Mouse (Mus musculus): ENCODE data around the gene Tubgcp6. TPM values are rescaled to one million over a fixed set of nuclear protein-coding genes. Genes with fewer than 3 reads are reported as not detected.

Gene Tubgcp6
- polyA plus RNA-seq, 1 experiment = 3.9 TPM

DNA sequence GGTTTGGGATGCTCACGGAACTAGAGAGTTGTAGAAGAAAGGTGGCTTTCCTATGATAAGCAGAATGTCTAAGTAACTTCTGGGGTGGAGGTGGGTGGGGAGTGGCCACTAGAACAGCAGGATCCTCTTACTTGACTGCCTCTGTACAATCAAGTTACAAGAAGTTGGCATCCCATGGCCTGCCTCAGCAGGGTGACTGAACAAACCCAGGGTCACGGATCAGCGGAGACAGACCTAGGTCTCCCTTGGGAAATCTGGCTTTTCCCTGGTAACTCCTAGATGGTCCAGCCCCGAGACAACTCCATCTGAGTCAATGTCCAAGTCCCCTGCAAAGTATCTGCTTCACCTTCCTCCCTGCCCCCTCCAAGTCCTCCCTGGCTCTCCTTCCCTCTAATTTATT is 25.0 kb upstream of the Tubgcp6 start:
- Histone ChIP-seq H3K4me1 (ENCODE audit: control insufficient read depth, insufficient read depth, insufficient read length, low read length) (peaks cover 15% of the 10 kb centered on the region; the same call in 1 of the 2 replicates), H3K4me3 (ENCODE audit: insufficient read depth, low read depth, low read length) (no peak overlapping the region), H3K27ac (replicated peaks; ENCODE audit: low read depth, low read length) (no peak overlapping the region)

DNA sequence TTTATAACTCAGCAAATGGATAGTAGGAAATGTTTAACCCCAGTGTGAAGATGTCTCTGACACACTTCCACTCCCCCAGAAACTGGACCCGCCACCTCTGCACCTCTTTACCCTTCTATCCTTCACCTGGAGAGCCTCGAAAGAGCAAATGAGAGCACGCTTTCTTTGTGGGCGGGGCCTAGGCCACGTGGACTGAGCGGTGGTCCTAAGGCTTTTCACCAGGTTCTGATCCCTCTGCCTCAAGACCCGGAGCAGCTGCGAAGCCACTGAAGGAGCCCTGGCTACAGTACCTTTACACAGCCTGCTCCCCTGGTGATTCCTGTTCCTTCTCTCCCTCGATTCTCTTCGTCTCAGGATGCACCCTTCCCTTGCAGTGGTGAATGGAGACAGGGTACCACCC is 24.5 kb upstream of the Tubgcp6 start:
- Histone ChIP-seq H3K4me3 (ENCODE audit: insufficient read depth, low read depth, low read length) (no peak overlapping the region), H3K27ac (replicated peaks; ENCODE audit: low read depth, low read length) (no peak overlapping the region), H3K4me1 (ENCODE audit: control insufficient read depth, insufficient read depth, insufficient read length, low read length) (peaks cover 19% of the 10 kb centered on the region)

DNA sequence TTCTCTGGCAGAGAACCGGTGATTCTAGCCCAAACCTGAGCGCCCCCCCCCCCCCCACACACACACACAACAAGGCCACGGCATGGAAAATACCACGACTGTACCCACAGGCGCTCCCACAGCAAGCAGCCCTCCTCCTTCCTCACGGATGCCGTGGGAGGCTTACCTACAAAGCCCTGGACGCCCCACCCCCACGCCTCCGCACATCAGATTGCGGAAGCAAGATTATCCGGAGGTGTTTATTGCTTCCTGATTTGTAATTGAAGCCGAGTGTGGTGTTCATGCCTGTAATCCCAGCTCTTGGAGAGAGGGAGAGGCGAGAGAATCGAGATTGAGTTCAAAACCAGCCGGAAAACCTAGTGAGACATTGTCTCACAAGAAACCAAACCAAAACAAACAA is 24.1 kb upstream of the Tubgcp6 start:
- Histone ChIP-seq H3K4me1 (ENCODE audit: control insufficient read depth, insufficient read depth, insufficient read length, low read length) (peaks cover 24% of the 10 kb centered on the region), H3K4me3 (ENCODE audit: insufficient read depth, low read depth, low read length) (no peak overlapping the region), H3K27ac (replicated peaks; ENCODE audit: low read depth, low read length) (no peak overlapping the region)

DNA sequence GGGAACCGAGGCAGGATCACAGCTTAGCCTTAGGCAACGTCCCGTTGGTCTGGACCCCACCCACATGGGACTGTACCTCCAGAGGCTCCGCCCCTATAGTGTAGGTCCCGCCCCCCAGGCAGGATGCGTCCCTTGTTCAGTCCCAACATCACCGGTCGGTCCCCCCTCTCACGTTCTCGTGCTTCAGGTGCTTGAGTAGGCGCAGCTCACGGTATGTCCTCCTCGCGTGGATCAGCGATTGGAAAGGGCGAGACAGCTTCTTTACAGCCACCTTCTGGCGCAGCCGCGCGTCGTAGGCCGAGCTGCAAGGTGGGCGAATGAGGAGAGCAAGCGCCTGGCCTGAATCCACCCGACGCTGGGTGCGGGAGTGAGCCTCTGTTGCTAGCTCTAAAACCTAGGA is 23.6 kb upstream of the Tubgcp6 start:
- Histone ChIP-seq H3K27ac (replicated peaks; ENCODE audit: low read depth, low read length) (no peak overlapping the region), H3K4me3 (ENCODE audit: insufficient read depth, low read depth, low read length) (no peak overlapping the region), H3K4me1 (ENCODE audit: control insufficient read depth, insufficient read depth, insufficient read length, low read length) (peaks cover 24% of the 10 kb centered on the region)

DNA sequence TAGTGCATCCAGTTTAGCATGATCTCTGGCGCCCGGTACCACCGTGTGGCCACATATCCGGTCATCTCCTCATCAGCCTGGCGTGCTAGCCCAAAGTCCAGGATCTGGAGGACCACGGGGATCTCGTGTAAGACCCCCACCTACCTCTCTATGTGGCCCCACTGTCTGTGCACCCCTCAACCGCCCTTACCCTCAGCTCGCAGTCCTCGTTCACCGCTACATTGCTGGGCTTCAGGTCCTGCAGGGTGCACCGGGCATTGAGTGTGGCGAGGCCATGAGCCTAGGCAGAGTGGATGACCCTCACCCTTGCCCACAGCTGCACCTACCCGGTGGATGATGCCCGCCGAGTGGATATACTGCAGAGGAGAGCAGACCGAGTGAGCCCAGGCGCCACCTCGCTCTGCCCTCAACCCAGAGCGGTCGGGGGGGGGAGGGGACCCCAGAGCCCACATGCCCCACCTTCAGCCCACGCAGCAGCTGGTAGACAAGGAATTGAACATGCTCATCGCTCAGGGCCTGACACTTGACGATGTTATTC is 23.0 kb upstream of the Tubgcp6 start:
- H3K4me3 ChIP-seq (ENCODE audit: insufficient read depth, low read depth, low read length) = no peak overlapping the region
- H3K27ac ChIP-seq (replicated peaks; ENCODE audit: low read depth, low read length) = no peak overlapping the region
- H3K4me1 ChIP-seq (ENCODE audit: control insufficient read depth, insufficient read depth, insufficient read length, low read length) = peaks cover 31% of the 10 kb centered on the region

DNA sequence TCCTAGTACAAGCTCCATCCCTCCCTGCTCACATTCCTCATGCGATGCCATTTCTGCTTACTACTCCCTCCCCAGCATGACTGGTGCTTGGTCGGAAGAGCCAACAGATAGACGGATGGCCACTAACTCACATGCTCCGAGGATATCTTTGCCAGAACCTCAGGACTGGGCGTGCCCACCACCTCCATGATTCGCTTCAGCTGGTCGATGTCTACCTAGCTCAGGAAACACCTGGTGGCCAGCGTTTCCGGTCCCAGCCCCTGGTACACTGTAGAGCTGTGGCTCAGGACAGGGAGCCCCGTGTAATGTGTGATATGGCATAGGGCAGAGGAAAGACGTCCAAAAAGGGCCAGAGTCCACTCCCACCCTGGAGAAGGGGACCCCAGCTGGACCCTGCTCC is 22.1 kb upstream of the Tubgcp6 start:
- no peak overlapping the region for H3K4me3 ChIP-seq (ENCODE audit: insufficient read depth, low read depth, low read length)
- H3K4me1 ChIP-seq (ENCODE audit: control insufficient read depth, insufficient read depth, insufficient read length, low read length) = peaks cover 30% of the 10 kb centered on the region
- no peak overlapping the region for H3K27ac ChIP-seq (replicated peaks; ENCODE audit: low read depth, low read length)

DNA sequence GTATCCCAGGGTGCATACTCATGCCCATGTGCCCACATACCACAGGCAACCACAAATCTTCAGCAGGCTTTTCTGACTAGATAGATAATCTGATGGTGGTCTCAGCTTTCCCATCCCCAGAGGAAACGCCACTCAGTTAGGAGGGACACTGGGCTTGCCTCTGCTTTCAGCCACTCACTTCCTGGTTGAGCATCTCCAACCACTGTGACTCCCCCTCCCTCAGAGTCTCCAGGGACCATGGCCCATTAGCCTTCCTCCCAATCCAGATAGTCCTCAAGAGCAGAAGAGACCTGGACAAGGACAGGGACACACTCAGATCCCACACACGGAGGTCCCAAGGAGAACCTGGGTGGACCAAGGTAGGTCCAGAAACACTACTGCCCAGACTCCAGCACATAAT is 20.2 kb upstream of the Tubgcp6 start:
- Histone ChIP-seq H3K27ac (replicated peaks; ENCODE audit: low read depth, low read length) (no peak overlapping the region), H3K4me3 (ENCODE audit: insufficient read depth, low read depth, low read length) (no peak overlapping the region), H3K4me1 (ENCODE audit: control insufficient read depth, insufficient read depth, insufficient read length, low read length) (peaks cover 30% of the 10 kb centered on the region)

DNA sequence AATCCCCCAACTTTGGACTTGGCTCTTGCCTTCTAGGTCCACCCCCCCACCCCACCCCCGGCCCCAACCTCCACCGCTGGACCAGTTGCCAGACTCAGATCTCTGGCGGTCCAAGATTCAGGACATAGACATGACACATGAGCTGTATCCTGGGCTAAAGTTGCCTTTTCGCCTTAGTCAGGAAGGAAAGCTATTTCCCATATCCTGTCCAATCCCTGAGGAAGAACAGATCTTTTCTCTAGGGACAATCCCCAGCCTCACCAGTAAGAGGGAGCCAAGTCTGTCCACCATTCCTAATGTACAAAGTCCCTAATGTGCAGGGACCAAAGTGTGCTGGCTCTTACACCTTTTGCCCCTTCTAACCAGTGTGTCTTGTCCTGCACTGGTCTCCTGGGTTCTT is 19.0 kb upstream of the Tubgcp6 start:
- Histone ChIP-seq H3K4me3 (ENCODE audit: insufficient read depth, low read depth, low read length) (no peak overlapping the region), H3K4me1 (ENCODE audit: control insufficient read depth, insufficient read depth, insufficient read length, low read length) (peaks cover 27% of the 10 kb centered on the region), H3K27ac (replicated peaks; ENCODE audit: low read depth, low read length) (no peak overlapping the region)

DNA sequence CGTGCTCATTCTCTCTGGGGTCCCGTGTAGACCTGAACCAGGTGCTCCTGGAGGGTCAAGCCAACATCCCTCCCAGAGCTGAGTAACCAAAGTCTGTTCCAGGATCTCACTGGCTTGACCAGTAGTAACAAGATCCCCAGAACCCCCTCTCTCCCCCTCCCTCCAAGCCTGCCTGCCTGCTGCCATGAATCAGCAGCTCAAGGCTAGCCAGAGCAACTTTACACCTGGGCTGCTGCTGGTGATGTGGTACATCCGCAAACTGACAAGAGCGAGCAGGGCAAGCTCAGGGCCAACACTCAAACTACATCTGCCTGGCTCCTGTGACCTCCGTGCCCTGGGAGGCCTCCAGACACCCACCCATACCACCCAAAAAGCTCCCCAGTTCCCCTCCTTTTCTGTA is 18.5 kb upstream of the Tubgcp6 start:
- Histone ChIP-seq H3K4me3 (ENCODE audit: insufficient read depth, low read depth, low read length) (no peak overlapping the region), H3K27ac (replicated peaks; ENCODE audit: low read depth, low read length) (0 out of 2 replicates have a peak overlapping the region, but pooled peaks have one; percentile 38), H3K4me1 (ENCODE audit: control insufficient read depth, insufficient read depth, insufficient read length, low read length) (peaks cover 24% of the 10 kb centered on the region)

DNA sequence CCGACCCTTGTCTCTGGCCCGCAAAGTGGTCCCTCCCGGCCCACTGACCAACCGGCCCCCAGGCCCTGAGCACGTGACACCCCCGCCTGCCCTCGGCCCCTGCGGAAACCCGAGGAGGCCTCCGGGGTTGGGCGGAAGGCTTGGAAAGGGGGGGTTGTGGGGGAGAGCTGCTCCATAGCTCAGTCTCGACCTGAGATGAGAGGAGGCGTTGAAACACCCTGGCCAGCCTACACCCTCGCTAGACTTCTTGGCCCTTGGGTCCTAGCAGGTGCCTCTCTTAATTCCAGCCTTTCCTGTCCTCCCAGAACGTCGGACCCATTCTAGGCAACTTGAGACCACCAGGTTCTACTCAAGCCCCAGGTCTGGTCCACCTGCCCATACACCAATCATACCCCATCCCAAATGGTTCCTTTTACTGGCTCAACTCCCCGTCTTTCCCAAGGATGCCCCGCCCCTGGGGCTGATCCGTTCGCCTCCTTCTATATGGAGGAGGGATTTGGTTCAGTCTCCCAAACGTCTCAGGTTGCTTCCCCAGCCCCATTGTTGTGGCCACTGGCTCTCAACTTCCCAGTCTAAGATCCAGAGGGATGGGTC is 17.8 kb upstream of the Tubgcp6 start, which contains the start of gene Mapk12:
Mapk12 (minus strand) TSS at position 45 of the 594 bp plus-strand sequence.
- H3K27ac ChIP-seq (replicated peaks; ENCODE audit: low read depth, low read length) = peak within 1 kb of the TSS; percentile 82
- peak within 1 kb of the TSS; percentile 70 for H3K4me3 ChIP-seq (ENCODE audit: insufficient read depth, low read depth, low read length)

DNA sequence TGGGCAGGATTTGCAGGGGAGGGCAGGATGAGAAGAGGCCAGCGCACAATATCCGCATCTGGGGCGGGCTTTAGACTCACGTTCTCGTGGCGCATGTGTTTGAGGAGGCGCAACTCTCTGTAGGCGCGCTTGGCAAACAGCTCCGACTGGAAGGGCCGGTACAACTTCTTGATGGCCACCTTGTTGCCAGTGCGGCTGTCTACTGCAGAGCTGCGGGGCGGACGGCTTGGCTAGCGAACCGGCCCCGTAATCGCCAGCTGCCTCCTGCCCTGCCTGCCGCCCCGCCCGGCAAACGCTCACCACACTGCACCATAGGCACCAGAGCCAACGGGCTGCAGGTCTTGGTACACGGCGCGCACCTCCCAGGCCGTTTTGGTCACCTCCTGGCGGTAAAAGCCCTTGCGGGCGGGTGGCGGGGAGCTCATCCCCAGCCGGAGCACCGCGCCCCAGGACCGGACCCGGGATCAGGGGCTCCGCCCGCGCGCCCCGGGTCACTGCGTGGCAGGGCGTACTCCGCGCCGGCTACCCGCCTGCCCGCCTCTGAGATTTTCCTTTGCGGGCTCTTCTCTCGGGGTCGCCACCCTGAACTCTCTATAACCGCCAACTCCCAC is 17.2 kb upstream of the Tubgcp6 start:
- Histone ChIP-seq H3K4me3 (ENCODE audit: insufficient read depth, low read depth, low read length) (peak overlapping the region; percentile 70), H3K4me1 (ENCODE audit: control insufficient read depth, insufficient read depth, insufficient read length, low read length) (peaks cover 24% of the 10 kb centered on the region), H3K27ac (replicated peaks; ENCODE audit: low read depth, low read length) (peak overlapping the region; percentile 80)

More for the DNA sequence above, 17.8 kb upstream of the Tubgcp6 start, which contains the start of gene Mapk12:
- H3K4me1 ChIP-seq (ENCODE audit: control insufficient read depth, insufficient read depth, insufficient read length, low read length) = peaks cover 24% of the 10 kb centered on the region

DNA sequence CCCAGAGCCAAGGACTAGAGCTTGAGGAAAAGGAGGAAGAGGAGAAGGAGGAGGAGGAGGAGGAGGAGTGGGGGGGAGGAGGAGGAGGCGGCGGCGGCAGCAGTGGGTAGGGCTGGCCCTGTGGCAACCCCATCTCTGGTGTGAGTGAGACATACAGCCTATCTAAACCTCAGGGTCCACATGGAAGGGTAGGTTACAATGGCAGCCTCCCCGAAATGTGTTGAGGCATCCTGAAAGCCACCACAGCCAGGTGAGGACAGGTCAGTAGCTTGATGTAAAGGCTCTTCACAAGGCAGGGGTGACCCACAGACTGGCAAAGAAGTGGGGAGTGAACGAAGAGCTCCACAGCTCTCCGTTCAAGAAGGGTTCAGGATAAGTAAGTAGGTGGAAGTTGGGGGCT is 15.6 kb upstream of the Tubgcp6 start:
- H3K27ac ChIP-seq (replicated peaks; ENCODE audit: low read depth, low read length) = no peak overlapping the region
- H3K4me1 ChIP-seq (ENCODE audit: control insufficient read depth, insufficient read depth, insufficient read length, low read length) = peaks cover 24% of the 10 kb centered on the region
- no peak overlapping the region for H3K4me3 ChIP-seq (ENCODE audit: insufficient read depth, low read depth, low read length)

DNA sequence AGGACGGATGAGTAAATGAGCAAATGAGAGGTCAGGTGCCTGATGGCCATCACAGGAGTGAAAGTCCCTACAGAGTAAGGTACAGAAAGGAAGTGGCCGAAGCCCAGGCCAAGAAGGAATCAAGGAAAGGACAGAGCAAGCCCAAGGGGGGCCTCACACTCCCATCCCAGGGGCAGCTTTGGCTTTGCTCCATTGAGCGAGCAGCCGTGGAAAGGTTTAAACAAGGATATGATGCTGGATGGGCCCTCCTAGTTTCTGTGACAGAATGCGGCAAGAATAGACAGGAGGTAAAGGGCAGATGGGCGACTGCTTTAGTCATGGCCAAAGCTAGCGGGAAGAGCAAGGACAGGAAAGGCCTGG is 15.1 kb upstream of the Tubgcp6 start:
- Histone ChIP-seq H3K4me3 (ENCODE audit: insufficient read depth, low read depth, low read length) (no peak overlapping the region; the same call in 1 of the 2 replicates), H3K27ac (replicated peaks; ENCODE audit: low read depth, low read length) (no peak overlapping the region), H3K4me1 (ENCODE audit: control insufficient read depth, insufficient read depth, insufficient read length, low read length) (peaks cover 24% of the 10 kb centered on the region)

DNA sequence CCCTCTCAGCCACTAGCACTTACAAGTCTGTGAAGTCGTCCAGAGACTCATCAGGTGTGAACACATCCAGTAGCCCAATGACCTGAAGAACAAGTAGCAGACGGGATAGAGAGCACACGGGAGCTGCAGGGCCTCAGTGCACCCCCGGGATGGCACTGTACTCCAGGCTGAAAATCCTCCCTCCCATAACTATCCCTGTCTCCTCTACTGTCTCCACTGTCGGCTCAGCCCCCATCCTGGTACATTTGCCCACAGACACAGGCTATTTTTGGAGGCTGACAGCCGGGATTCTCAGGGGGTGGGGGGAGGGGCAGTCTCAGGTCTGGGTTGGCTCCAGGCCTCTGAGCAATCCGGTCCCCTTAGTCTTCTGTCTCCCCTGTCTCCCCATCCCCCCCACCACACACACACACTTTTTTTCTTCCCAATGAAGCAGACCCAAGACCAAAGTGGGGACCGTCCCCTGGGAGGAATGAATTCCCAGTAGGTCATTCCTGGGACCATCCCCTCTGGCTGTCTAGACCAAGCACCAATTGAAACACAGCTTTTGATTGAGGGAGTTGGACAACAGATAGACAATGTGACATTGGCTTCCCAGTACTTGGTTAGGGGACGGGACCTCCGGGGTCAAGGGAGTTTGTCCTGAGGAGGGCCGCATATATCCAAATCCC is 14.6 kb upstream of the Tubgcp6 start:
- H3K4me1 ChIP-seq (ENCODE audit: control insufficient read depth, insufficient read depth, insufficient read length, low read length) = peaks cover 20% of the 10 kb centered on the region
- no peak overlapping the region for H3K4me3 ChIP-seq (ENCODE audit: insufficient read depth, low read depth, low read length)
- no peak overlapping the region for H3K27ac ChIP-seq (replicated peaks; ENCODE audit: low read depth, low read length)

DNA sequence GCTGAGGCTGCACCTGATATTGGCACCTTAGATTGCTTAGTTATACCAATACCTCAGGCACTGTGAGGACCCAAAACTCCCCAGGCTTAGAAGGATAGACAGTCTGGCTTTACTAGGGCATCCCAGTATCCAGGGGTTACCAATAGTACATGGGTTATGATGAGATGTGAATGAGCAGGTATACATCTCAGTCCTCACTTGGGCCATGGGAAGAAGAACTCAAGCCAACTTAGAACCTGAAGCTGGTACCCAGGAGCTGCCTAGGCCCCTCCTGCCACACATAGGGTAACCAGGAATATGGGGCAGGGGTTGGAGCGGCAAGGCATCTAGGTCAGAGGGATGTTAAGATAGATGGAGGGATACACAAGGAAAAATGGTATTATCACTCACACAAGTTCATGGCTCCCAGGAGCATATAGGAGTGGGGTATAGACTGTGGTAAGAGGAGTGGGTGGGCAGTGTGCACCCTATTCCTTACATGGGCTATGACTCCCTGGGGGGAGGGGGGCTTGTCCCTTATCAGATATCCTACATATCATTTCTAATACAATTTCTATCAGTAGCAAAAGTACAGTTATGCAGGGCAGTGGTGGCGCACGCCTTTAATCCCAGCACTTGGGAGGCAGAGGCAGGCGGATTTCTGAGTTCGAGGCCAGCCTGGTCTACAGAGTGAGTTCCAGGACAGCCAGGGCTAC is 13.7 kb upstream of the Tubgcp6 start:
- Histone ChIP-seq H3K4me1 (ENCODE audit: control insufficient read depth, insufficient read depth, insufficient read length, low read length) (peaks cover 15% of the 10 kb centered on the region), H3K4me3 (ENCODE audit: insufficient read depth, low read depth, low read length) (no peak overlapping the region), H3K27ac (replicated peaks; ENCODE audit: low read depth, low read length) (no peak overlapping the region)
